Mouse (Mus musculus) left cerebral cortex, adult 2 months (tissue): ENCODE data around the gene Gm4858. TPM values are rescaled to one million over a fixed set of nuclear protein-coding genes. Genes with fewer than 3 reads are reported as not detected.
"Not testable (repeated sequence)": the region's sequence is repeated elsewhere in the genome, so short reads cannot be mapped to it uniquely, and the experiment has no call there.

ENCODE experiments used
- DNase-seq, 2 experiments: peaks; one replicate each; pipeline ENCODE4 v3.0.0; 2021 to 2022; ENCODE audit warnings: low spot score in 2 of 2, mixed read lengths in 1 of 2; ENCODE audit errors: extremely low spot score in 1 of 2
- H3K27ac ChIP-seq: fragments of 200-600 bp; 2 replicates; pipeline ENCODE4 v1.8.1; 2022
- H3K4me3 ChIP-seq: fragments of 200-600 bp; 2 replicates; pipeline ENCODE4 v1.8.1; 2022
- CTCF ChIP-seq: fragments of 200-600 bp; IDR thresholded peaks from 2 replicates; pipeline ENCODE4 v1.8.1; 2022; ENCODE audit warnings: antibody characterized with exemption, mild to moderate bottlenecking, moderate library complexity
- intact Hi-C: fragments of 180-260 bp; cut with DNase I; formaldehyde crosslinking; loops from one replicate; pipeline ENCODE4 v1.15.1; 2025
- long read RNA-seq, 2 experiments: library from polyadenylated mRNA; stranded (forward); transcript quantifications; one replicate each; pipeline ENCODE4 v2.0.0; 2021; ENCODE audit warnings: borderline mapping rate in 2 of 2
- total RNA-seq, 2 experiments: library from RNA; stranded (reverse); gene quantifications; 2 replicates each; pipeline ENCODE4 v1.2.3; 2021

The Gm4858 gene
- total RNA-seq: not detected
- long read RNA-seq, experiment 1: 0 reads
- long read RNA-seq, experiment 2: 0 reads

- intact Hi-C loops, DNase-seq: not testable (repeated sequence)
Observed at GRCm38 (mm10) chr3:93068523-93068922, at the start of gene Gm4858. Gene Gm4858, plus strand, starts transcription at chr3:93068823.

GRCm38 (mm10) chr3:93018960-93019359 is 49.7 kb upstream of the Gm4858 start, which contains the start of gene Lce1m:
Gene Lce1m, minus strand, starts transcription at chr3:93019060.
- no peak for TF ChIP-seq CTCF
- H3K4me3 ChIP-seq: no peak within 1 kb of the TSS
- intact Hi-C loops: no loop called here
- DNase-seq: no peak
- no peak within 1 kb of the TSS for H3K27ac ChIP-seq

More at GRCm38 (mm10) chr3:93068523-93068922, at the start of gene Gm4858:
- H3K27ac ChIP-seq, H3K4me3 ChIP-seq: not testable (repeated sequence)

- Histone ChIP-seq H3K27ac (no peak overlapping the region), H3K4me3 (no peak overlapping the region)
- intact Hi-C loops: no loop called here
- DNase-seq: no peak
- no peak for TF ChIP-seq CTCF
Observed at GRCm38 (mm10) chr3:93021171-93021570, 47.5 kb upstream of the Gm4858 start.

GRCm38 (mm10) chr3:93023411-93024184 is 45.0 kb upstream of the Gm4858 start:
- no peak for DNase-seq
- intact Hi-C loops: no loop called here
- Histone ChIP-seq H3K4me3 (no peak overlapping the region), H3K27ac (peak overlapping the region; percentile 47; the same call in 1 of the 2 replicates)
- TF ChIP-seq CTCF: no peak

GRCm38 (mm10) chr3:93025486-93025885 is 43.1 kb upstream of the Gm4858 start:
- Histone ChIP-seq H3K27ac (no peak overlapping the region), H3K4me3 (no peak overlapping the region)
- intact Hi-C loops: no loop called here
- no peak for DNase-seq
- TF ChIP-seq CTCF: no peak

GRCm38 (mm10) chr3:93031450-93031849 is 37.2 kb upstream of the Gm4858 start:
- peak; percentile 80 for TF ChIP-seq CTCF
- no peak overlapping the region for H3K4me3 ChIP-seq
- intact Hi-C loops: loop anchor here (1.0 to 5.0 kb wide), 4 partner anchors 34 to 879 kb away; no protein-coding TSS in a partner anchor
- DNase-seq: peak; percentile 41 to 56
- no peak overlapping the region for H3K27ac ChIP-seq

- TF ChIP-seq CTCF: no peak
Observed at GRCm38 (mm10) chr3:93050182-93050581, 18.4 kb upstream of the Gm4858 start.

GRCm38 (mm10) chr3:93052826-93053474 is 15.7 kb upstream of the Gm4858 start:
- H3K27ac ChIP-seq: no peak overlapping the region
- no peak for DNase-seq
- TF ChIP-seq CTCF: peak; percentile 44
- no peak overlapping the region for H3K4me3 ChIP-seq
- intact Hi-C loops: no loop called here

More at GRCm38 (mm10) chr3:93050182-93050581, 18.4 kb upstream of the Gm4858 start:
- intact Hi-C loops: no loop called here
- DNase-seq: no peak
- H3K4me3 ChIP-seq: no peak overlapping the region
- no peak overlapping the region for H3K27ac ChIP-seq

GRCm38 (mm10) chr3:93086631-93087030 is 18.0 kb downstream of the Gm4858 start:
- intact Hi-C loops: no loop called here
- Histone ChIP-seq H3K27ac (no peak overlapping the region), H3K4me3 (no peak overlapping the region)
- TF ChIP-seq CTCF: no peak
- no peak for DNase-seq

- H3K27ac ChIP-seq, DNase-seq, intact Hi-C loops, H3K4me3 ChIP-seq: not testable (repeated sequence)
- TF ChIP-seq CTCF: peak; percentile 60
Observed at GRCm38 (mm10) chr3:93093581-93093980, 25.0 kb downstream of the Gm4858 start.

GRCm38 (mm10) chr3:93096447-93096846 is 27.8 kb downstream of the Gm4858 start:
- Histone ChIP-seq H3K27ac (no peak overlapping the region), H3K4me3 (no peak overlapping the region)
- no peak for TF ChIP-seq CTCF
- intact Hi-C loops: no loop called here
- no peak for DNase-seq

- intact Hi-C loops: loop anchor here (5.0 kb wide), 3 partner anchors 196 to 296 kb away; no protein-coding TSS in a partner anchor
- no peak overlapping the region for H3K27ac ChIP-seq
- no peak for DNase-seq
- no peak overlapping the region for H3K4me3 ChIP-seq
- TF ChIP-seq CTCF: peak; percentile 33
Observed at GRCm38 (mm10) chr3:93111668-93112067, 43.0 kb downstream of the Gm4858 start.
